Mouse (Mus musculus): ENCODE results near the gene Shb. TPM values are rescaled to one million over a fixed set of nuclear protein-coding genes. Genes with fewer than 3 reads are reported as not detected.

Shb gene
- polyA plus RNA-seq, 1 experiment = 36.2 TPM

GRCm38 (mm10) chr4:45422640-45423039 lies 109.6 kb downstream of the Shb start:
- DNase-seq = no peak
- peaks cover 8% of the 10 kb centered on the region for H3K4me1 ChIP-seq (ENCODE audit: control insufficient read depth, insufficient read depth, low read length)
- no peak for TF ChIP-seq POLR2A (IDR thresholded peaks at IDR 0.05; ENCODE audit: borderline replicate concordance, extremely low read depth, low read depth, low read length)
- TF ChIP-seq CTCF (IDR thresholded peaks at IDR 0.05; ENCODE audit: insufficient read depth, low read length) = no peak
- no peak overlapping the region for H3K4me3 ChIP-seq (replicated peaks; ENCODE audit: extremely low read depth, low read depth, low read length)
- WGBS = 85% methylated on average over 10 of the region's 10 CpGs

GRCm38 (mm10) chr4:45421519-45422260 lies 110.6 kb downstream of the Shb start:
- TF ChIP-seq CTCF (IDR thresholded peaks at IDR 0.05; ENCODE audit: insufficient read depth, low read length) = no peak
- TF ChIP-seq POLR2A (IDR thresholded peaks at IDR 0.05; ENCODE audit: borderline replicate concordance, extremely low read depth, low read depth, low read length) = no peak
- 69% methylated on average over 11 of the region's 11 CpGs for WGBS
- H3K4me3 ChIP-seq (replicated peaks; ENCODE audit: extremely low read depth, low read depth, low read length) = no peak overlapping the region
- DNase-seq = no peak
- peaks cover 8% of the 10 kb centered on the region for H3K4me1 ChIP-seq (ENCODE audit: control insufficient read depth, insufficient read depth, low read length)

GRCm38 (mm10) chr4:45420733-45421132 lies 111.5 kb downstream of the Shb start:
- no peak for TF ChIP-seq POLR2A (IDR thresholded peaks at IDR 0.05; ENCODE audit: borderline replicate concordance, extremely low read depth, low read depth, low read length)
- no peak for TF ChIP-seq CTCF (IDR thresholded peaks at IDR 0.05; ENCODE audit: insufficient read depth, low read length)
- peaks cover 8% of the 10 kb centered on the region for H3K4me1 ChIP-seq (ENCODE audit: control insufficient read depth, insufficient read depth, low read length)
- WGBS = 47% methylated on average over 3 of the region's 3 CpGs
- no peak overlapping the region for H3K4me3 ChIP-seq (replicated peaks; ENCODE audit: extremely low read depth, low read depth, low read length)
- DNase-seq = no peak

- Histone ChIP-seq H3K4me1 (ENCODE audit: control insufficient read depth, insufficient read depth, low read length) (peaks cover 8% of the 10 kb centered on the region), H3K4me3 (replicated peaks; ENCODE audit: extremely low read depth, low read depth, low read length) (no peak overlapping the region)
- 90% methylated on average over 4 of the region's 4 CpGs for WGBS
- DNase-seq = no peak
- TF ChIP-seq CTCF (IDR thresholded peaks at IDR 0.05; ENCODE audit: insufficient read depth, low read length) (no peak), POLR2A (IDR thresholded peaks at IDR 0.05; ENCODE audit: borderline replicate concordance, extremely low read depth, low read depth, low read length) (no peak)
Observed at GRCm38 (mm10) chr4:45419051-45419450, 113.2 kb downstream of the Shb start.

GRCm38 (mm10) chr4:45418229-45418950 lies 113.9 kb downstream of the Shb start:
- 26% methylated on average over 11 of the region's 11 CpGs for WGBS
- DNase-seq = peak; percentile 70
- peaks cover 8% of the 10 kb centered on the region for H3K4me1 ChIP-seq (ENCODE audit: control insufficient read depth, insufficient read depth, low read length)

GRCm38 (mm10) chr4:45416314-45416713 lies 116.0 kb downstream of the Shb start:
- WGBS = 64% methylated on average over 7 of the region's 7 CpGs
- Histone ChIP-seq H3K4me3 (replicated peaks; ENCODE audit: extremely low read depth, low read depth, low read length) (no peak overlapping the region), H3K4me1 (ENCODE audit: control insufficient read depth, insufficient read depth, low read length) (peaks cover 8% of the 10 kb centered on the region)
- TF ChIP-seq POLR2A (IDR thresholded peaks at IDR 0.05; ENCODE audit: borderline replicate concordance, extremely low read depth, low read depth, low read length) = no peak
- no peak for TF ChIP-seq CTCF (IDR thresholded peaks at IDR 0.05; ENCODE audit: insufficient read depth, low read length)
- no peak for DNase-seq

More at GRCm38 (mm10) chr4:45418229-45418950, 113.9 kb downstream of the Shb start:
- H3K4me3 ChIP-seq (replicated peaks; ENCODE audit: extremely low read depth, low read depth, low read length) = no peak overlapping the region
- TF ChIP-seq CTCF (IDR thresholded peaks at IDR 0.05; ENCODE audit: insufficient read depth, low read length) = peak; percentile 93
- no peak for TF ChIP-seq POLR2A (IDR thresholded peaks at IDR 0.05; ENCODE audit: borderline replicate concordance, extremely low read depth, low read depth, low read length)

- H3K4me1 ChIP-seq (ENCODE audit: control insufficient read depth, insufficient read depth, low read length) = peaks cover 3% of the 10 kb centered on the region; the same call in 1 of the 2 replicates
Observed at GRCm38 (mm10) chr4:45413674-45414338, 118.5 kb downstream of the Shb start.

GRCm38 (mm10) chr4:45412433-45413192 lies 119.7 kb downstream of the Shb start:
- no peak for DNase-seq
- Histone ChIP-seq H3K4me3 (replicated peaks; ENCODE audit: extremely low read depth, low read depth, low read length) (no peak overlapping the region), H3K4me1 (ENCODE audit: control insufficient read depth, insufficient read depth, low read length) (no peaks in the 10 kb centered on the region)
- WGBS = 62% methylated on average over 16 of the region's 16 CpGs
- TF ChIP-seq CTCF (IDR thresholded peaks at IDR 0.05; ENCODE audit: insufficient read depth, low read length) (no peak), POLR2A (IDR thresholded peaks at IDR 0.05; ENCODE audit: borderline replicate concordance, extremely low read depth, low read depth, low read length) (no peak)

More at GRCm38 (mm10) chr4:45413674-45414338, 118.5 kb downstream of the Shb start:
- 70% methylated on average over 9 of the region's 9 CpGs for WGBS
- no peak overlapping the region for H3K4me3 ChIP-seq (replicated peaks; ENCODE audit: extremely low read depth, low read depth, low read length)
- DNase-seq = peak; percentile 41
- TF ChIP-seq POLR2A (IDR thresholded peaks at IDR 0.05; ENCODE audit: borderline replicate concordance, extremely low read depth, low read depth, low read length) = no peak
- TF ChIP-seq CTCF (IDR thresholded peaks at IDR 0.05; ENCODE audit: insufficient read depth, low read length) = no peak

All from lung, adult 2 months (tissue).